Mouse (Mus musculus): ENCODE measurements at regions not wholly inside any gene's neighbourhood (a gene's known extent, or its start where the extent isn't known, plus 50 kb on each side); places are given as distances from the start of the nearest gene placed in this dataset.
"Not testable (repeated sequence)": the region's sequence is repeated elsewhere in the genome, so short reads cannot be mapped to it uniquely, and the experiment has no call there.

GRCm38 (mm10) chr1:147074166-147074565 lies 579.6 kb downstream of the Brinp3 start:
- H3K36me3 ChIP-seq (ENCODE audit: control insufficient read depth, insufficient read depth, low read length): no peaks in the 10 kb centered on the region
- no peak for ATAC-seq (ENCODE audit: low FRiP score)
- DNase-seq (ENCODE audit: low spot score, missing footprints): no peak
- no peaks in the 10 kb centered on the region for H3K27me3 ChIP-seq (ENCODE audit: control insufficient read depth, insufficient read depth, low read length)
- no peaks in the 10 kb centered on the region for H3K4me1 ChIP-seq (ENCODE audit: control insufficient read depth, insufficient read depth, low read length)
- H3K27ac ChIP-seq (ENCODE audit: low read depth, low read length): no peak overlapping the region
- no peak overlapping the region for H3K4me3 ChIP-seq (ENCODE audit: low read depth, low read length)
- H3K9me3 ChIP-seq (ENCODE audit: control insufficient read depth, low read length): no peaks in the 10 kb centered on the region
- H3K9ac ChIP-seq (ENCODE audit: low read length): no peak overlapping the region
- H3K4me2 ChIP-seq: no peak overlapping the region
- 90% methylated on average over 11 of the region's 11 CpGs for WGBS

GRCm38 (mm10) chr1:147084129-147084799 lies 589.7 kb downstream of the Brinp3 start:
- DNase-seq (ENCODE audit: low spot score, missing footprints) (no peak), ATAC-seq (ENCODE audit: low FRiP score) (no peak)
- Histone ChIP-seq H3K4me3 (ENCODE audit: low read depth, low read length) (no peak overlapping the region), H3K27me3 (ENCODE audit: control insufficient read depth, insufficient read depth, low read length) (no peaks in the 10 kb centered on the region), H3K4me2 (no peak overlapping the region), H3K4me1 (ENCODE audit: control insufficient read depth, insufficient read depth, low read length) (no peaks in the 10 kb centered on the region), H3K36me3 (ENCODE audit: control insufficient read depth, insufficient read depth, low read length) (no peaks in the 10 kb centered on the region), H3K27ac (ENCODE audit: low read depth, low read length) (no peak overlapping the region), H3K9ac (ENCODE audit: low read length) (no peak overlapping the region), H3K9me3 (ENCODE audit: control insufficient read depth, low read length) (no peaks in the 10 kb centered on the region)
- 68% methylated on average over 5 of the region's 5 CpGs for whole genome bisulfite sequencing

GRCm38 (mm10) chr1:147125541-147125940 lies 631.0 kb downstream of the Brinp3 start:
- Histone ChIP-seq H3K36me3 (ENCODE audit: control insufficient read depth, insufficient read depth, low read length) (no peaks in the 10 kb centered on the region), H3K4me2 (no peak overlapping the region), H3K4me1 (ENCODE audit: control insufficient read depth, insufficient read depth, low read length) (no peaks in the 10 kb centered on the region), H3K4me3 (ENCODE audit: low read depth, low read length) (no peak overlapping the region), H3K27ac (ENCODE audit: low read depth, low read length) (no peak overlapping the region), H3K27me3 (ENCODE audit: control insufficient read depth, insufficient read depth, low read length) (no peaks in the 10 kb centered on the region), H3K9me3 (ENCODE audit: control insufficient read depth, low read length) (no peaks in the 10 kb centered on the region), H3K9ac (ENCODE audit: low read length) (no peak overlapping the region)
- DNase-seq (ENCODE audit: low spot score, missing footprints) (no peak), ATAC-seq (ENCODE audit: low FRiP score) (no peak)

GRCm38 (mm10) chr1:147138176-147138575 lies 643.6 kb downstream of the Brinp3 start:
- Histone ChIP-seq H3K9ac (ENCODE audit: low read length) (no peak overlapping the region), H3K4me3 (ENCODE audit: low read depth, low read length) (no peak overlapping the region), H3K4me2 (no peak overlapping the region), H3K4me1 (ENCODE audit: control insufficient read depth, insufficient read depth, low read length) (no peaks in the 10 kb centered on the region), H3K36me3 (ENCODE audit: control insufficient read depth, insufficient read depth, low read length) (no peaks in the 10 kb centered on the region), H3K27ac (ENCODE audit: low read depth, low read length) (no peak overlapping the region), H3K27me3 (ENCODE audit: control insufficient read depth, insufficient read depth, low read length) (no peaks in the 10 kb centered on the region), H3K9me3 (ENCODE audit: control insufficient read depth, low read length) (no peaks in the 10 kb centered on the region)
- ATAC-seq (ENCODE audit: low FRiP score) (no peak), DNase-seq (ENCODE audit: low spot score, missing footprints) (no peak)
- WGBS: 84% methylated on average over 2 of the region's 2 CpGs

DNA sequence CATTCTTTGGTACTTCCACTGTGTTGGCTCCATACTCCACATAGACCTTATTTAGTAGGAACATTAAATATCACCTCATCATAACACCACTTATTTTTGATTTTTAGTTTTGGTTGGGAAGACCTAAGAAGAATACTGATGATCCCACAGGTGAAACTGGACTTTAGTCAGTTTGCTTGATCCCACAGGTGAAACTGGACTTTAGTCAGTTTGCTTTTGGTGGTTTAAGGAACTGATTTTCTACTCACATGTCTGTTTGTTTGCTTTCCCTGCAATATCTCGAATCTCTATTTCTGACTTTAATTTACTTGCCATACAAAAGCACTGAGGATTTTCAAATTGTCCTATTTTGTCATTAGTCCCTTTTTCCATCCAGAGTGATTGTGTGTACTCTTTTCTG lies 680.8 kb downstream of the Brinp3 start:
- 69% methylated on average over 1 of the region's 1 CpGs for WGBS
- H3K4me3 ChIP-seq (ENCODE audit: low read depth, low read length): no peak overlapping the region
- H3K9ac ChIP-seq (ENCODE audit: low read length): no peak overlapping the region
- H3K36me3 ChIP-seq (ENCODE audit: control insufficient read depth, insufficient read depth, low read length): no peaks in the 10 kb centered on the region
- no peak overlapping the region for H3K4me2 ChIP-seq
- no peaks in the 10 kb centered on the region for H3K4me1 ChIP-seq (ENCODE audit: control insufficient read depth, insufficient read depth, low read length)
- no peak for ATAC-seq (ENCODE audit: low FRiP score)
- no peaks in the 10 kb centered on the region for H3K27me3 ChIP-seq (ENCODE audit: control insufficient read depth, insufficient read depth, low read length)
- H3K27ac ChIP-seq (ENCODE audit: low read depth, low read length): no peak overlapping the region
- DNase-seq (ENCODE audit: low spot score, missing footprints): no peak
- H3K9me3 ChIP-seq (ENCODE audit: control insufficient read depth, low read length): no peaks in the 10 kb centered on the region

GRCm38 (mm10) chr1:147186799-147187198 lies 692.2 kb downstream of the Brinp3 start:
- ATAC-seq (ENCODE audit: low FRiP score) (no peak), DNase-seq (ENCODE audit: low spot score, missing footprints) (no peak)
- H3K9ac ChIP-seq (ENCODE audit: low read length): no peak overlapping the region
- no peaks in the 10 kb centered on the region for H3K27me3 ChIP-seq (ENCODE audit: control insufficient read depth, insufficient read depth, low read length)
- no peaks in the 10 kb centered on the region for H3K9me3 ChIP-seq (ENCODE audit: control insufficient read depth, low read length)
- H3K4me1 ChIP-seq (ENCODE audit: control insufficient read depth, insufficient read depth, low read length): no peaks in the 10 kb centered on the region
- WGBS: 92% methylated on average over 1 of the region's 1 CpGs
- H3K27ac ChIP-seq (ENCODE audit: low read depth, low read length): no peak overlapping the region
- no peak overlapping the region for H3K4me3 ChIP-seq (ENCODE audit: low read depth, low read length)
- H3K4me2 ChIP-seq: no peak overlapping the region
- H3K36me3 ChIP-seq (ENCODE audit: control insufficient read depth, insufficient read depth, low read length): no peaks in the 10 kb centered on the region

- ATAC-seq (ENCODE audit: low FRiP score): no peak
- DNase-seq (ENCODE audit: low spot score, missing footprints): no peak
- Histone ChIP-seq H3K36me3 (ENCODE audit: control insufficient read depth, insufficient read depth, low read length) (no peaks in the 10 kb centered on the region), H3K4me1 (ENCODE audit: control insufficient read depth, insufficient read depth, low read length) (no peaks in the 10 kb centered on the region), H3K27ac (ENCODE audit: low read depth, low read length) (no peak overlapping the region), H3K9me3 (ENCODE audit: control insufficient read depth, low read length) (no peaks in the 10 kb centered on the region), H3K4me3 (ENCODE audit: low read depth, low read length) (no peak overlapping the region), H3K4me2 (no peak overlapping the region), H3K9ac (ENCODE audit: low read length) (no peak overlapping the region), H3K27me3 (ENCODE audit: control insufficient read depth, insufficient read depth, low read length) (no peaks in the 10 kb centered on the region)
- WGBS: 71% methylated on average over 6 of the region's 6 CpGs
Observed at GRCm38 (mm10) chr1:147187251-147188025, 692.9 kb downstream of the Brinp3 start.

DNA sequence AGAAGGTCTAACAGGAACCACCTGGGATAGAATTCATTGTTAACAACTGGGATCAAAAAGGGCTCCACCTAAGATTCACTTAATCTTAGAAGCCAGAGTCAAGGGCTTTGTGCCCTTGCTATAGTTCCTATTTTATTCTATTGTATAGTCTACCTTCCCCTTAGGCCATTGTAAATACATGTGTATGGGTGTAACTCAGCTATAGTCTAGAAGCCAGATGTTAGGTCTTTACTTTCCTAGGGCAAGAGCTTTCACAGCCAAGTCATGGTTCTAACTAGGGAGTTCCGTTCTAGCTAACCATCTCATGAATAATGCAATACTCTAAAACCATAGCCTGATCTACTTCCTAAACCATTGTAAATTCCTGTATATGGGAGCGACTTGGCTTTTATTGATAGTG lies 705.4 kb downstream of the Brinp3 start:
- H3K27ac ChIP-seq (ENCODE audit: low read depth, low read length); DNase-seq (ENCODE audit: low spot score, missing footprints); H3K9me3 ChIP-seq (ENCODE audit: control insufficient read depth, low read length); H3K9ac ChIP-seq (ENCODE audit: low read length); H3K36me3 ChIP-seq (ENCODE audit: control insufficient read depth, insufficient read depth, low read length); H3K4me1 ChIP-seq (ENCODE audit: control insufficient read depth, insufficient read depth, low read length); H3K4me2 ChIP-seq; ATAC-seq (ENCODE audit: low FRiP score); H3K4me3 ChIP-seq (ENCODE audit: low read depth, low read length); H3K27me3 ChIP-seq (ENCODE audit: control insufficient read depth, insufficient read depth, low read length): not testable (repeated sequence)
- 96% methylated on average over 2 of the region's 2 CpGs for WGBS

- 81% methylated on average over 7 of the region's 7 CpGs for WGBS
- not testable (repeated sequence) for H3K9ac ChIP-seq (ENCODE audit: low read length); DNase-seq (ENCODE audit: low spot score, missing footprints); H3K9me3 ChIP-seq (ENCODE audit: control insufficient read depth, low read length); H3K36me3 ChIP-seq (ENCODE audit: control insufficient read depth, insufficient read depth, low read length); ATAC-seq (ENCODE audit: low FRiP score); H3K4me2 ChIP-seq; H3K4me1 ChIP-seq (ENCODE audit: control insufficient read depth, insufficient read depth, low read length); H3K27me3 ChIP-seq (ENCODE audit: control insufficient read depth, insufficient read depth, low read length); H3K27ac ChIP-seq (ENCODE audit: low read depth, low read length); H3K4me3 ChIP-seq (ENCODE audit: low read depth, low read length)
Observed at GRCm38 (mm10) chr1:147214890-147215289, 720.3 kb downstream of the Brinp3 start.

Data from midbrain, embryonic 11.5 days (tissue).